Mouse (Mus musculus): ENCODE data around the gene Snrpd2. TPM values are rescaled to one million over a fixed set of nuclear protein-coding genes. Genes with fewer than 3 reads are reported as not detected.

Snrpd2 gene
- polyA plus RNA-seq, 1 experiment from 2014 or later, result 103 TPM

DNA sequence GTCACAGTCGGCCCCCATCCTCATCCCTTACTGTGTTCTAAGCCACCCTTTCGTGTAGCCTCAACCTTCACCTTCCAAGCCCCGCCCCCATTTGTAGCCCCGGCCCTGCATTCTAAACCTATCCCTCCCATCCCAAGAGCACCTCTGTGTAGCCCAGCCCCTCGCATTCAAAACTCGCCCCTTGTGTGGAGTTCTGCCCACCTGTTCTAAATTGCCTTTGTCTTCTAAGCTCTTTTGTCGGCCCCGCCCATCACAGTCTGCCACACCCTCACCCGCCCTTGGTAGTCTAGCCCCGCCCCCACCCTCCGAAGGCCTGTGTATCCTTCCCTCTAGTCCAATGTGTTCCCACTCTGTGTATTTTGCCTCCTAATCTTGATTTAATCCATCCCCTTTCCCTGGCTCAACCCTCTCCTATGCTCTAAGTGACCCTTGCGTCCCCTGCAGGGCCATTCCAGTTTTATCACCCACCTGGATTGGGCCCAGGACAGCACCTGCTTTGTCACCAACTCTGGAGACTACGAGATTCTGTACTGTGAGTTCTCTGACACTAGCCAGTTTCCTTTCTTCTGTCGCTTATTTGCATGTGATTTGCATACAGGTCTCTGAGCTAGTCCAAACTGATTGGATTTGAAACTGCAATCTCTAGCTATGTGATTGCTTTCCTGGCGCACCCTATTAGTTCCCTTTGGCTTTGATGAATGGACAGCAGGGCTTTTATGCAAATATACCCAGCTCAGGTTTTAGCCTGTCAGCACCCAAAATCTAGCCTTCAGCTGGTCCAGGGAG, 52.7 kb downstream of the Snrpd2 start:
- ATAC-seq (ENCODE audit: low FRiP score, low TSS enrichment) (peak; percentile 55), DNase-seq (ENCODE audit: low spot score) (peak; percentile 72)
- H3K27ac ChIP-seq (replicated peaks), result no peak overlapping the region
- H3K36me3 ChIP-seq (ENCODE audit: control insufficient read depth, insufficient read depth, low read length), result no peaks in the 10 kb centered on the region
- H3K9ac ChIP-seq (ENCODE audit: low read length), result no peak overlapping the region
- no peaks in the 10 kb centered on the region for H3K27me3 ChIP-seq (ENCODE audit: control insufficient read depth, insufficient read depth, low read length)
- no peaks in the 10 kb centered on the region for H3K4me1 ChIP-seq (replicated peaks; ENCODE audit: control insufficient read depth, insufficient read depth)
- WGBS, result 58% methylated on average over 15 of the region's 15 CpGs
- H3K4me2 ChIP-seq (replicated peaks; ENCODE audit: low read depth), result no peak overlapping the region
- no peaks in the 10 kb centered on the region for H3K9me3 ChIP-seq (ENCODE audit: control insufficient read depth, low read length)
- TF ChIP-seq EP300 (optimal IDR thresholded peaks at IDR 0.05), result no peak
- no peak for TF ChIP-seq CTCF (IDR thresholded peaks at IDR 0.05; ENCODE audit: low read depth)
- no peak overlapping the region for H3K4me3 ChIP-seq (ENCODE audit: low read depth, low read length)

MicroRNAs encoded within 50 kb of the gene (microRNA counts, 519-probe panel; counts per million panel counts)
- not detected for microRNA mmu-miR-330

Small RNAs within 50 kb of the gene (microRNA-seq; reads per million reads assigned to microRNA genes)
- gene Mir330, result 181 reads per million, percentile 52 among the genes with 10 or more reads in this experiment

Other genes starting within 250 kb of the Snrpd2 start
- 15.4 and 19.1 TPM in 2 replicates for gene Ccdc61, start 239.3 kb upstream of the Snrpd2 start, polyA plus RNA-seq (2015; fragmentation: Nextera tagmentation; extraction: Ambion mirVana)
- gene Nova2, start 223.8 kb upstream of the Snrpd2 start, polyA plus RNA-seq (2015; fragmentation: Nextera tagmentation; extraction: Ambion mirVana), result 0.18 and 0.22 TPM in 2 replicates
- not detected in 2 replicates for gene Nanos2, start 162.3 kb upstream of the Snrpd2 start, polyA plus RNA-seq (2015; fragmentation: Nextera tagmentation; extraction: Ambion mirVana)
- 1.3 and 1.4 TPM in 2 replicates for gene Mypop, start 158.5 kb upstream of the Snrpd2 start, polyA plus RNA-seq (2015; fragmentation: Nextera tagmentation; extraction: Ambion mirVana)
- 9.8 and 12.0 TPM in 2 replicates for gene Irf2bp1, start 145.7 kb upstream of the Snrpd2 start, polyA plus RNA-seq (2015; fragmentation: Nextera tagmentation; extraction: Ambion mirVana)
- 39.2 and 46.0 TPM in 2 replicates for gene Foxa3, start 126.2 kb upstream of the Snrpd2 start, polyA plus RNA-seq (2015; fragmentation: Nextera tagmentation; extraction: Ambion mirVana)
- gene Sympk, start 125.3 kb upstream of the Snrpd2 start, polyA plus RNA-seq (2015; fragmentation: Nextera tagmentation; extraction: Ambion mirVana), result 9.1 and 9.6 TPM in 2 replicates
- gene Rsph6a, start 95.0 kb upstream of the Snrpd2 start, polyA plus RNA-seq (2015; fragmentation: Nextera tagmentation; extraction: Ambion mirVana), result not detected in 2 replicates
- 4.5 and 7.0 TPM in 2 replicates for gene Dmwd, start 73.5 kb upstream of the Snrpd2 start, polyA plus RNA-seq (2015; fragmentation: Nextera tagmentation; extraction: Ambion mirVana)
- gene Dmpk, start 65.9 kb upstream of the Snrpd2 start, polyA plus RNA-seq (2015; fragmentation: Nextera tagmentation; extraction: Ambion mirVana), result 91.3 and 103 TPM in 2 replicates
- gene Six5, start 55.1 kb upstream of the Snrpd2 start, polyA plus RNA-seq (2015; fragmentation: Nextera tagmentation; extraction: Ambion mirVana), result 6.1 and 7.7 TPM in 2 replicates
- gene Gm4969, start 31.4 kb upstream of the Snrpd2 start, polyA plus RNA-seq (2015; fragmentation: Nextera tagmentation; extraction: Ambion mirVana), result 0.72 and 0.76 TPM in 2 replicates
- gene Fbxo46, start 29.9 kb upstream of the Snrpd2 start, polyA plus RNA-seq (2015; fragmentation: Nextera tagmentation; extraction: Ambion mirVana), result 6.5 and 6.7 TPM in 2 replicates
- gene Qpctl, start 431 bp upstream of the Snrpd2 start, polyA plus RNA-seq (2015; fragmentation: Nextera tagmentation; extraction: Ambion mirVana), result 11.3 and 11.8 TPM in 2 replicates
- gene Gipr, start 16.4 kb downstream of the Snrpd2 start, polyA plus RNA-seq (2015; fragmentation: Nextera tagmentation; extraction: Ambion mirVana), result 0.22 and 0.27 TPM in 2 replicates
- 8.4 and 8.8 TPM in 2 replicates for gene Eml2, start 26.7 kb downstream of the Snrpd2 start, polyA plus RNA-seq (2015; fragmentation: Nextera tagmentation; extraction: Ambion mirVana)
- 0.85 and 1.3 TPM in 2 replicates for gene Gpr4, start 62.8 kb downstream of the Snrpd2 start, polyA plus RNA-seq (2015; fragmentation: Nextera tagmentation; extraction: Ambion mirVana)
- gene Opa3, start 78.6 kb downstream of the Snrpd2 start, polyA plus RNA-seq (2015; fragmentation: Nextera tagmentation; extraction: Ambion mirVana), result 20.3 and 20.7 TPM in 2 replicates
- 108 and 120 TPM in 2 replicates for gene Vasp, start 122.1 kb downstream of the Snrpd2 start, polyA plus RNA-seq (2015; fragmentation: Nextera tagmentation; extraction: Ambion mirVana)
- gene Ppm1n, start 130.3 kb downstream of the Snrpd2 start, polyA plus RNA-seq (2015; fragmentation: Nextera tagmentation; extraction: Ambion mirVana), result 0.17 and 0.21 TPM in 2 replicates
- gene Rtn2, start 132.9 kb downstream of the Snrpd2 start, polyA plus RNA-seq (2015; fragmentation: Nextera tagmentation; extraction: Ambion mirVana), result 10.1 and 12.1 TPM in 2 replicates
- gene Fosb, start 160.3 kb downstream of the Snrpd2 start, polyA plus RNA-seq (2015; fragmentation: Nextera tagmentation; extraction: Ambion mirVana), result 0.21 and 0.38 TPM in 2 replicates
- gene Ercc1, start 195.1 kb downstream of the Snrpd2 start, polyA plus RNA-seq (2015; fragmentation: Nextera tagmentation; extraction: Ambion mirVana), result 32.8 and 36.9 TPM in 2 replicates
- 13.4 and 13.6 TPM in 2 replicates for gene Cd3eap, start 209.8 kb downstream of the Snrpd2 start, polyA plus RNA-seq (2015; fragmentation: Nextera tagmentation; extraction: Ambion mirVana)
- gene Ppp1r13l, start 210.0 kb downstream of the Snrpd2 start, polyA plus RNA-seq (2015; fragmentation: Nextera tagmentation; extraction: Ambion mirVana), result 10.3 and 12.2 TPM in 2 replicates
- gene Ercc2, start 232.3 kb downstream of the Snrpd2 start, polyA plus RNA-seq (2015; fragmentation: Nextera tagmentation; extraction: Ambion mirVana), result 6.0 and 6.4 TPM in 2 replicates